Mouse (Mus musculus) activated CD4-positive, CD25-positive, alpha-beta regulatory T cell, adult 4 months (primary cell): ENCODE data around the gene Cstf3. TPM values are rescaled to one million over a fixed set of nuclear protein-coding genes. Genes with fewer than 3 reads are reported as not detected.

Experiments used
- ATAC-seq: one replicate; pipeline ENCODE4 v1.8.0; 2017
- polyA plus RNA-seq, 2 experiments: library from polyadenylated mRNA; unstranded; fragments of 100-300 nt; shearing (Covaris generic); gene quantifications; one replicate each; pipeline ENCODE4 v1.2.1; 2017

The Cstf3 gene
- polyA plus RNA-seq, 2 experiments from 2014 or later: 55.7 to 72.3 TPM

GRCm38 (mm10) chr2:104714254-104714691 is 124.0 kb downstream of the Cstf3 start:
- ATAC-seq: no peak

Other genes with a start within 250 kb of the Cstf3 start
- gene D430041D05Rik, start 179.5 kb upstream of the Cstf3 start, polyA plus RNA-seq: under 1 TPM in 1 of 2 experiments, not detected in 1; 0.21 TPM
- 10 to 100 TPM; 11.1 to 12.5 TPM for gene Hipk3, start 96.1 kb upstream of the Cstf3 start, polyA plus RNA-seq
- 1 to 10 TPM in 1 of 2 experiments, not detected in 1; 1.3 TPM for gene Tcp11l1, start 121.6 kb downstream of the Cstf3 start, polyA plus RNA-seq
- gene Pin1rt1, start 125.9 kb downstream of the Cstf3 start, polyA plus RNA-seq: not detected
- gene Depdc7, start 152.4 kb downstream of the Cstf3 start, polyA plus RNA-seq: not detected
- 1 to 10 TPM in 1 of 2 experiments, under 1 TPM in 1; 0.93 to 1.2 TPM for gene Qser1, start 226.2 kb downstream of the Cstf3 start, polyA plus RNA-seq